Mouse (Mus musculus) mammary gland, adult 2 months (tissue): ENCODE results near the gene Gtf2i. TPM values are rescaled to one million over a fixed set of nuclear protein-coding genes. Genes with fewer than 3 reads are reported as not detected.

Experiments used
- polyA plus RNA-seq: library from polyadenylated mRNA; depleted of rRNA; stranded (reverse); fragments of >200 nt; gene quantifications from 2 replicates; pipeline ENCODE4 v1.2.3, GENCODE M21; 2012; ENCODE audit warnings: low replicate concordance; rRNA removed

Gene Gtf2i
- 59.4 and 75.3 TPM in 2 replicates for polyA plus RNA-seq

GRCm38 (mm10) chr5:134314688-134315622, at the start of gene Gtf2i:
TSS of gene Gtf2i (minus strand) at chr5:134314760.

GRCm38 (mm10) chr5:134229391-134229790, 85.2 kb downstream of the Gtf2i start, which contains the start of gene Ncf1:
TSS of gene Ncf1 (minus strand) at chr5:134229625.

Other genes starting within 250 kb of the Gtf2i start
- 11.8 and 13.6 TPM in 2 replicates for gene Castor2, start 215.0 kb downstream of the Gtf2i start, polyA plus RNA-seq
- 13.0 and 15.8 TPM in 2 replicates for gene Rcc1l, start 138.0 kb downstream of the Gtf2i start, polyA plus RNA-seq
- gene Gtf2ird2, start 130.7 kb downstream of the Gtf2i start, polyA plus RNA-seq, result 5.4 and 6.4 TPM in 2 replicates
- gene Ncf1, start 85.1 kb downstream of the Gtf2i start, polyA plus RNA-seq, result 28.3 and 74.1 TPM in 2 replicates
- 16.0 and 23.8 TPM in 2 replicates for gene Gtf2ird1, start 142.0 kb upstream of the Gtf2i start, polyA plus RNA-seq
- 13.9 and 24.0 TPM in 2 replicates for gene Clip2, start 237.7 kb upstream of the Gtf2i start, polyA plus RNA-seq
- gene Syna, start 245.4 kb upstream of the Gtf2i start, polyA plus RNA-seq, result 0.13 and 0.17 TPM in 2 replicates